9 mouse cellular contexts compared by ENCODE assay signal in genomic region chr12:86893326-86894183, GRCm38 (mm10). TPM values are rescaled to one million over a fixed set of nuclear protein-coding genes. Genes with fewer than 3 reads are reported as not detected.
DNase-seq lines count a peak whose midpoint lies in the region; ATAC-seq lines count a peak whose summit lies in the region.
"Had no signal": no experiment of that assay in that cellular context is flagged by ENCODE, and none has a peak within 500 bp of the region (broad histone marks: within the 10 kb centered on the region; RNA-seq: fewer than 3 reads in every experiment).

No protein-coding gene starts in this region.

- peak overlapping the region; percentile 72 for H3K9ac ChIP-seq in hindbrain, embryonic 13.5 days
- H3K9ac ChIP-seq in liver, embryonic 13.5 days = peak overlapping the region; percentile 66
- H3K9ac ChIP-seq in neural tube, embryonic 15.5 days (replicated peaks) = peak overlapping the region; percentile 44

- H3K36me3 ChIP-seq in erythroblast, embryonic 14.5 days (ENCODE audit: control insufficient read depth) = no peaks in the 10 kb centered on the region
- H3K36me3 ChIP-seq in hindbrain, embryonic 13.5 days = no peaks in the 10 kb centered on the region
- no peaks in the 10 kb centered on the region for H3K36me3 ChIP-seq in liver, embryonic 13.5 days
- H3K36me3 ChIP-seq in neural tube, embryonic 15.5 days = no peaks in the 10 kb centered on the region

- peaks cover 38% of the 10 kb centered on the region for H3K27me3 ChIP-seq in erythroblast, embryonic 14.5 days (ENCODE audit: control insufficient read depth)
- no peaks in the 10 kb centered on the region for H3K27me3 ChIP-seq in hindbrain, embryonic 13.5 days
- peaks cover 36% of the 10 kb centered on the region for H3K27me3 ChIP-seq in liver, embryonic 13.5 days
- H3K27me3 ChIP-seq in neural tube, embryonic 15.5 days (replicated peaks) = no peaks in the 10 kb centered on the region
- H3K27me3 ChIP-seq: Patski had no signal

- H3K27ac ChIP-seq in hindbrain, embryonic 13.5 days = peak overlapping the region; percentile 99
- H3K27ac ChIP-seq in liver, embryonic 13.5 days = peak overlapping the region; percentile 93
- peak overlapping the region; percentile 99 for H3K27ac ChIP-seq in neural tube, embryonic 15.5 days (replicated peaks)

- under 1% methylated on average over 20 of the region's 20 CpGs for WGBS in hindbrain, embryonic 13.5 days
- WGBS in liver, embryonic 13.5 days (ENCODE audit: insufficient replicate concordance) = 6% methylated on average over 20 of the region's 20 CpGs
- under 1% methylated on average over 20 of the region's 20 CpGs for WGBS in neural tube, embryonic 15.5 days

- DNase-seq in adrenal gland, postnatal 14 days = peak; percentile 44
- DNase-seq in adrenal gland, adult 18-20 months (ENCODE audit: low spot score in 2 of 2) = no peak
- peak; percentile 35 for DNase-seq in MN1 (ENCODE audit: low spot score)
- DNase-seq in liver, embryonic 13.5 days = no peak
- no peak for DNase-seq in ovary, postnatal 14 days (ENCODE audit: low spot score)

- peak overlapping the region; percentile 67 for H3K4me3 ChIP-seq in erythroblast, embryonic 14.5 days (replicated peaks)
- H3K4me3 ChIP-seq in hindbrain, embryonic 13.5 days = peak overlapping the region; percentile 32
- H3K4me3 ChIP-seq in liver, embryonic 13.5 days (replicated peaks) = peak overlapping the region; percentile 61
- peak overlapping the region; percentile 31 for H3K4me3 ChIP-seq in neural tube, embryonic 15.5 days (replicated peaks)

- no peak for ATAC-seq in hindbrain, embryonic 13.5 days (ENCODE audit: low FRiP score)
- peak; percentile 38 for ATAC-seq in liver, embryonic 13.5 days (ENCODE audit: low read depth)
- ATAC-seq in neural tube, embryonic 15.5 days (ENCODE audit: low FRiP score) = peak; percentile 17; the same call in 1 of the 2 replicates

- peaks cover 53% of the 10 kb centered on the region for H3K4me1 ChIP-seq in erythroblast, embryonic 14.5 days (ENCODE audit: control insufficient read depth)
- peaks cover 94% of the 10 kb centered on the region for H3K4me1 ChIP-seq in hindbrain, embryonic 13.5 days (replicated peaks)
- peaks cover 93% of the 10 kb centered on the region for H3K4me1 ChIP-seq in liver, embryonic 13.5 days (replicated peaks)
- H3K4me1 ChIP-seq in neural tube, embryonic 15.5 days = peaks cover 95% of the 10 kb centered on the region

- H3K4me2 ChIP-seq in hindbrain, embryonic 13.5 days = peak overlapping the region; percentile 65
- peak overlapping the region; percentile 84 for H3K4me2 ChIP-seq in liver, embryonic 13.5 days
- H3K4me2 ChIP-seq in neural tube, embryonic 15.5 days = peak overlapping the region; percentile 66

- H3K9me3 ChIP-seq in erythroblast, embryonic 14.5 days (ENCODE audit: control insufficient read depth, low read length) = no peaks in the 10 kb centered on the region
- no peaks in the 10 kb centered on the region for H3K9me3 ChIP-seq in hindbrain, embryonic 13.5 days
- no peaks in the 10 kb centered on the region for H3K9me3 ChIP-seq in liver, embryonic 13.5 days (replicated peaks)
- H3K9me3 ChIP-seq in neural tube, embryonic 15.5 days (replicated peaks) = no peaks in the 10 kb centered on the region

RNA-seq across cellular contexts. Expression of gene Irf2bpl, which starts 9.0 kb away (rescaled TPM):
- 48.4 and 53.8 TPM in 2 replicates for total RNA-seq in adrenal gland, postnatal 14 days (2021)
- total RNA-seq in adrenal gland, adult 18-20 months (2021) = 10 to 100 TPM; 61.0 to 61.4 TPM
- 0.04 and 0.05 TPM in 2 replicates for polyA plus RNA-seq in erythroblast, embryonic 14.5 days (2012)
- 66.4 and 70.0 TPM in 2 replicates for polyA plus RNA-seq in hindbrain, embryonic 13.5 days (2015; fragmentation: Nextera tagmentation; extraction: Ambion mirVana)
- 2.8 and 3.0 TPM in 2 replicates for polyA plus RNA-seq in liver, embryonic 13.5 days (2015; fragmentation: Nextera tagmentation; extraction: Ambion mirVana)
- 53.3 and 69.9 TPM in 2 replicates for polyA plus RNA-seq in neural tube, embryonic 15.5 days (2015; fragmentation: Nextera tagmentation; extraction: Ambion mirVana)

RNA-seq across cellular contexts. Expression of gene Cipc, which starts 53.3 kb away (rescaled TPM):
- 26.2 and 29.1 TPM in 2 replicates for total RNA-seq in adrenal gland, postnatal 14 days (2021)
- 10 to 100 TPM; 21.8 to 28.5 TPM for total RNA-seq in adrenal gland, adult 18-20 months (2021)
- 0.42 and 0.61 TPM in 2 replicates for polyA plus RNA-seq in erythroblast, embryonic 14.5 days (2012)
- 44.1 and 45.4 TPM in 2 replicates for polyA plus RNA-seq in hindbrain, embryonic 13.5 days (2015; fragmentation: Nextera tagmentation; extraction: Ambion mirVana)
- polyA plus RNA-seq in liver, embryonic 13.5 days (2015; fragmentation: Nextera tagmentation; extraction: Ambion mirVana) = 11.6 and 13.6 TPM in 2 replicates
- polyA plus RNA-seq in neural tube, embryonic 15.5 days (2015; fragmentation: Nextera tagmentation; extraction: Ambion mirVana) = 37.2 and 40.8 TPM in 2 replicates

Comparison
In these comparisons a context has a peak if more than half of its experiments do, and no peak if none do; other contexts are left out.
1. DNase-seq: peak in adrenal gland, postnatal 14 days (single experiment) and MN1 (single experiment); none in adrenal gland, adult 18-20 months (0 of 2), liver, embryonic 13.5 days (single experiment) and ovary, postnatal 14 days (single experiment).
2. RNA of gene Irf2bpl, which starts 9.0 kb away (polyA plus RNA-seq): 66.4 to 70.0 TPM in hindbrain, embryonic 13.5 days and 53.3 to 69.9 TPM in neural tube, embryonic 15.5 days; 2.8 to 3.0 TPM in liver, embryonic 13.5 days and 0.04 to 0.05 TPM in erythroblast, embryonic 14.5 days; every median in the first group is over 10 times any median in the second.
3. Peak in every context shown above with its lines, with median percentiles within 50 percentile points of each other: H3K4me3 ChIP-seq, H3K27ac ChIP-seq, H3K4me2 ChIP-seq and H3K9ac ChIP-seq.